Mouse (Mus musculus) hindbrain, embryonic 13.5 days (tissue): Measurements from ENCODE around the gene Poc1a. TPM values are rescaled to one million over a fixed set of nuclear protein-coding genes. Genes with fewer than 3 reads are reported as not detected.

ENCODE experiments used
- ATAC-seq: fragments of 200-750 bp; cut with Nextera tagmentation; 2 replicates; pipeline ENCODE4 v1.8.0; 2017; ENCODE audit warnings: moderate TSS enrichment; ENCODE audit not compliant: low FRiP score
- H3K27ac ChIP-seq: fragments of 300-500 bp; sonication (generic); 2 replicates; pipeline ENCODE4 v1.5.1; 2015; ENCODE audit warnings: inconsistent platforms, mild to moderate bottlenecking, moderate library complexity
- H3K27me3 ChIP-seq: fragments of 300-500 bp; sonication (generic); 2 replicates; pipeline ENCODE4 v1.6.1; 2015; ENCODE audit warnings: mild to moderate bottlenecking, inconsistent platforms
- H3K36me3 ChIP-seq: fragments of 300-500 bp; sonication (generic); 2 replicates; pipeline ENCODE4 v1.6.1; 2015; ENCODE audit warnings: mild to moderate bottlenecking, inconsistent platforms
- H3K4me1 ChIP-seq: fragments of 300-500 bp; sonication (generic); replicated peaks from 2 replicates; pipeline ENCODE4 v1.6.1; 2015; ENCODE audit warnings: inconsistent platforms
- H3K4me2 ChIP-seq: fragments of 300-500 bp; sonication (generic); 2 replicates; pipeline ENCODE4 v1.6.1; 2015; ENCODE audit warnings: inconsistent platforms, mild to moderate bottlenecking, moderate library complexity
- H3K4me3 ChIP-seq: fragments of 300-500 bp; sonication (generic); 2 replicates; pipeline ENCODE4 v1.5.1; 2015; ENCODE audit warnings: mild to moderate bottlenecking, inconsistent platforms
- H3K9ac ChIP-seq: fragments of 300-500 bp; sonication (generic); 2 replicates; pipeline ENCODE4 v1.6.1; 2015; ENCODE audit warnings: mild to moderate bottlenecking, inconsistent platforms
- H3K9me3 ChIP-seq: fragments of 300-500 bp; sonication (generic); 2 replicates; pipeline ENCODE4 v1.6.1; 2016; ENCODE audit warnings: inconsistent platforms
- WGBS: fragments of 180-500 bp; shearing (Covaris S2); methylation state at CpG from one replicate; pipeline ENCODE4 v1.1.7; 2015; 5-methylcytosine and 5-hydroxymethylcytosine counted together
- polyA plus RNA-seq: library from polyadenylated mRNA; unstranded; fragments of >200 nt; fragmentation: Nextera tagmentation; extraction: Ambion mirVana; gene quantifications from 2 replicates; pipeline ENCODE4 v1.2.1, GENCODE M21; 2015

The Poc1a gene
- polyA plus RNA-seq, 1 experiment from 2014 or later = 8.9 TPM

DNA sequence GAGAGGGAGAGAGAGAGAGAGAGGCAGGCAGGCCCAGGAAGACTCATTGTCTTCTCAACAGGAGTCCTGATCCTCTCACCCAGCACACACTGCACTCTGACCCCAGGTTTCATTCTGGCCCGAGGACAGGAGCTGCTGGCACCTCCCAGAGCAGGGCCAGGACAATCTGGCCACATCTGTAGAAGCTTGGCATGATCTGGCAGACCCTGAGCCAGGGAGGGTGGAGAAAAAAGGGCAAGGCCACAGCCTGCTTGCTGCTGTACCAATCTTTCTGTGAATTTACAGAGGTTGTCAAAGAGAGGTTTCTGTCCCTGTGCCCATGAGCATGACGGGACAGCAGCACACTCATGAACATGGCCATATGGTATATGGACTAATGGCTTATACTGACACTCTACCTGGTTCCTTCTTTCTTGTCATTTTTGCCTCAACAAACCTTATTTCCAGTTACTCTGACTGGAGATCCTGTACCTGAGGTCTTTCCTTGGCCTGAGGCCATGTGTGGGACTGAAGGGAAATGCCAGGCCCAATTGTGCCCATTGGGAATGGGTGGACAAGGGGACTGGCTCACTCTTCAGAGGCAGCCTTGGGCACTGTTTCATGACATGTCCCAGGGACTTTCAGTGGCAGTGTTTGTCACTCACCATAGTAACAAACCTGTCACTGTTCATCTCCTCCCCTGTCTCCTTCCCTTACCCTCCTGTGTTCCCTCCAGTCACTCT, 13.8 kb upstream of the Poc1a start:
- peaks cover 24% of the 10 kb centered on the region for H3K4me1 ChIP-seq
- H3K36me3 ChIP-seq = no peaks in the 10 kb centered on the region
- no peak for ATAC-seq
- H3K4me3 ChIP-seq = no peak overlapping the region
- no peak overlapping the region for H3K4me2 ChIP-seq
- 62% methylated on average over 2 of the region's 2 CpGs for WGBS
- no peaks in the 10 kb centered on the region for H3K9me3 ChIP-seq
- no peaks in the 10 kb centered on the region for H3K27me3 ChIP-seq
- no peak overlapping the region for H3K27ac ChIP-seq
- no peak overlapping the region for H3K9ac ChIP-seq

DNA sequence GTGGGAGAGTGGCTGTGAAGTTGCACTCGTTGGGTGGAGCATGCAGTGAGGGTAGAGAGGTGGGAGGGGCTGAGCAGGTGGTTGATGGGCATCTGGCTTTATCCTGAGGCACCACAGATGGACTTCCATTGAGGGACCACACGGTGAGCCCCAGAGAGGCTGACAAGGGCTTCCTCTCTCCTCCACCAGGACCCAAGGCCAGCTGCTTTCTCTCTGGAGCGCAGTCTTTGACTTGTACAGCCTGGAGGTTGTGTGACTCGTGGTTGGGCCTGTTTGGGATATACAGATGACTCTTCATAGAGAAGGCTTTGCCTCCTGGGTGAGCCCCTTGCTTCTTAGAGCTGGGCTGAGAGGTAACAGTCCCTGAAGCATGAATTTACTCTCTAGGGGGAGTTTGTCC, 12.4 kb upstream of the Poc1a start:
- Histone ChIP-seq H3K9me3 (no peaks in the 10 kb centered on the region), H3K9ac (0 out of 2 replicates have a peak overlapping the region, but pooled peaks have one; percentile 6), H3K4me1 (peaks cover 24% of the 10 kb centered on the region), H3K36me3 (no peaks in the 10 kb centered on the region), H3K27me3 (no peaks in the 10 kb centered on the region), H3K4me3 (no peak overlapping the region), H3K4me2 (no peak overlapping the region), H3K27ac (no peak overlapping the region)
- 44% methylated on average over 4 of the region's 4 CpGs for WGBS
- ATAC-seq = no peak

DNA sequence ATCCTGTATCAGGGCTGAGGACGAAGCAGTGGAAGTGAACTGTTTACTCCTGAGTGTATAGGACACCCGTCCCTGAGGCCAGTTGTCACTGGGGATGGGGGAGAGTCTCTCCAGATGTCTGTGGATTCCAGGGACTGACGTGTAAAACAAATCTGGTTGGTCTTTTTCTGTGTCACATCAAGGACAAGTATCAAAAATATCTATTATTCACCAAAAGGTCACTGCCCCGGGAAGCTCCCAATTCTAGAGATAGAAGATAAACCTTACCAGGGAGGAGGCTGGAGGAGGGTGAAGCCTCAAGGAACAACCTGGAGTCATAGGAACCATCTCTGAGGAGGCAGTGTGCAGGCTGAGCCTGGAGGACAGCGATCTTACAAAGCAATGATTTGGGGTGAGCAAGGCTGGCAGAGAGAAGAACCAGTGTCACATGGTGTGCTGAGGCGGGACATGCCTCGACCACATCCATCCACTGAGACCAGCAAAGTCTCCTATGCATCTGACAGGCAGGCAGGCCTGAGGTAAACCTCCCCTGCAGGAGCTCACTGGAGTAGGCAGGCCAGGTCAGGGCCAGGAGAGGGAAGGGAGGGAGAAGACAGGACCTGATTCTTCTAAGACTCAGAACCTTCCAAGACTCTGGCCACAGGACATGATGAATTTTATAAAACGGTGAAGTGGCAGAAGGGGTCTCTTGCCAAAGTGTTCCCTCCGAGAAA, 11.6 kb upstream of the Poc1a start:
- H3K27me3 ChIP-seq = no peaks in the 10 kb centered on the region
- no peak overlapping the region for H3K4me2 ChIP-seq
- H3K9me3 ChIP-seq = no peaks in the 10 kb centered on the region
- H3K9ac ChIP-seq = no peak overlapping the region
- WGBS = 65% methylated on average over 9 of the region's 9 CpGs
- peaks cover 24% of the 10 kb centered on the region for H3K4me1 ChIP-seq
- peak; percentile 33; the same call in 1 of the 2 replicates for ATAC-seq
- peak overlapping the region; percentile 76 for H3K27ac ChIP-seq
- no peak overlapping the region for H3K4me3 ChIP-seq
- no peaks in the 10 kb centered on the region for H3K36me3 ChIP-seq

DNA sequence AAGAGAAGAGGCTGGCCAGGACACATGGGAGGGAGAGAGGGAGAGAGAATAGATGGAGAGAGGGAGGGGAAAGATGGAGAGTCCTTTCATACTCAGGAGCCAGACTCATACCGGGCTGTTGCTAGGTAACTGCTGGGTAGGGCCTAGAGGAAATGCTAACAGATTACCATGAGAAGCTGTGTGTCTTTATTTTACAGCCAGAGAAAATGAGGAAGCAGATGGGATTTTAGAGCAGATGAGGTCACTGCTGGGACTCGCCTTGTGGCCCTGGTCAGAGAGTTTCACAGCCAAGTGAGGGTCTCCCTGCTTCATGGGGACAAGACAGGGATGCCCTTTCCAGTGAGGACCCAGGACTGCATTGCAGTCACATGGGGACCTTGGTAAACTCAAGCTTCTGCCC, 11.0 kb upstream of the Poc1a start:
- 21% methylated on average over 2 of the region's 2 CpGs for WGBS
- Histone ChIP-seq H3K27ac (peak overlapping the region; percentile 76), H3K36me3 (no peaks in the 10 kb centered on the region), H3K27me3 (no peaks in the 10 kb centered on the region), H3K4me1 (peaks cover 24% of the 10 kb centered on the region), H3K4me3 (no peak overlapping the region), H3K4me2 (no peak overlapping the region), H3K9me3 (no peaks in the 10 kb centered on the region), H3K9ac (peak overlapping the region; percentile 35; the same call in 1 of the 2 replicates)
- ATAC-seq = peak; percentile 79

DNA sequence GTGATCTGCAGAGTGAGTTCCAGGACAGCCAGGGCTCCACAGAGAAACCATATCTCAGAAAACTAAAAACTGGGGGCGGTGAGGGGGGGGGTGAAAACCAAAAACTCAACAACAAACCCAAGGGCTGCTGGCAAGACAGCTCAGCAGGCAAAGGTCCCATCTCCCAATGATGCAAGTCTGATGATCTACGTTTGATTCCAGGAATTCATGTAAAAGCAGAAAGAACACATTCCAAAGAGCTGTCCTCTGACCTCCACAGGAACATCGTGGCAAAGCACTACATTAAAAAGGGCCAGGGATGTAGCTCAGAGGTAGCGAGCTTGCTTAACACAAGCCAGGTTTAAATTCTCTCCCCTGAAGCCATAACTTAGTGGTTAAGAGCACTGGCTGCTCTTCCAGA, 10.2 kb upstream of the Poc1a start:
- H3K4me3 ChIP-seq = no peak overlapping the region
- no peaks in the 10 kb centered on the region for H3K27me3 ChIP-seq
- H3K9me3 ChIP-seq = no peaks in the 10 kb centered on the region
- ATAC-seq = no peak
- H3K4me1 ChIP-seq = peaks cover 24% of the 10 kb centered on the region
- H3K27ac ChIP-seq = no peak overlapping the region; the same call in 1 of the 2 replicates
- H3K9ac ChIP-seq = no peak overlapping the region
- H3K36me3 ChIP-seq = no peaks in the 10 kb centered on the region
- whole genome bisulfite sequencing = 83% methylated on average over 4 of the region's 4 CpGs
- no peak overlapping the region for H3K4me2 ChIP-seq

DNA sequence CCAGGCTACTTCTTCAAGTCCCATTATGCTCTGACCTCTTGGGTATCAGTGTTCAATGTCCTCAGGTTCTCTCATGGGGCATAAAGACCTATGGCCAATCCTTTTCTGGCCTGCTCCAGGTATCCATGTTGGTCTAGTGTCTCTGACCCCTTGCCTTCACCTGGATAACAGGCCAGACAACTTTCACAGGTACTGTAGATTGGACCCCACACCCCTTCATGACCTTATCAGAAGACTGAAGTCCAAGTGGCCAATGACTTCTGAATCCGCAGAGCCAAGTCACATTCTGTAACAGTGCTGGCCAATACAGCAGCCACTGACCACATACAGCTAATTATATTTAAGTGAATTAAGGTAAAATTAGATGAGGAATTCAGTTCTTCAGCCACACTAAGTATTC, 8.6 kb upstream of the Poc1a start:
- no peak overlapping the region for H3K9ac ChIP-seq
- no peak overlapping the region for H3K4me3 ChIP-seq
- WGBS = 100% methylated on average over 1 of the region's 1 CpGs
- no peaks in the 10 kb centered on the region for H3K27me3 ChIP-seq
- H3K4me2 ChIP-seq = no peak overlapping the region
- H3K36me3 ChIP-seq = no peaks in the 10 kb centered on the region
- no peak overlapping the region for H3K27ac ChIP-seq
- peaks cover 24% of the 10 kb centered on the region for H3K4me1 ChIP-seq
- H3K9me3 ChIP-seq = no peaks in the 10 kb centered on the region
- no peak for ATAC-seq

DNA sequence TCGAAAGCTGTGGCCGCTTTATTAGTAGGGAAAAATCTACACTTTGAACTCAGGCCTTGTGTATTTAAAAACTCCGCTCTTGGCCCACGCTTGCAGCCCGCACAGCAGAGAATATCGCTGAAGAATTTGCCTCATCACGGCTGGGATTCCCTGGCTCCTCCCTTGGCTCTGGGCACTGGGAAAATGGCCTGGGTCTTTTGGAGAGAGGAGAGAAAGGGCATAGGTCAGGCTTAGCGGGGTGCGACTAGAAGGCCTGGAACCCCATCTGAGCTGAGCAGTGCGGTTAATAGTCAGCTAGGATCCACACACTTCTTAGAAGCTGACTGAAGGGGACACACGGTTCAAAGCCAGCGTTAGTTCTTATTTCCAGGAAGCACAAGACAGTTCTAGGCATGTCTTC, 7.6 kb upstream of the Poc1a start:
- H3K4me1 ChIP-seq = peaks cover 22% of the 10 kb centered on the region
- 86% methylated on average over 12 of the region's 12 CpGs for WGBS

DNA sequence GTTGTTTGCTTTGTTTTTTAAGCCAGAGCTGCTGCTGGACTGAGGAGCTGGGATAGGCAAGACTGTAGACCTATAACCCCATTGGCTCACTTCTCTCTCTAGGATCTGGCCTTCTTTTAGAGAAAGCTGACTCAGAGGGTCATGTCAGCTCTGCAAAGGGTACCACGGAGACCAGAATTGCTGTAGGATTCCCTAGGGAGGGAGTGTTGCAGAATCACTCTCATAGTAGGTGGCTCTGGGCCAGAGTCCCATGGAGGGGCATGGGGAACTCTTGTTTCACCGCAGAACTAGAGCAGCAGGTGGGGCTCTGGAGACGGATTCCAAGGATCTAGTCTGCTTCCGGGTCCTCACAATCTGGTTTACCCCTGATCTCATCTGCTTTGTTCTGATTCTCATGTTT, 7.1 kb upstream of the Poc1a start:
- Histone ChIP-seq H3K27me3 (no peaks in the 10 kb centered on the region), H3K4me1 (peaks cover 17% of the 10 kb centered on the region), H3K27ac (no peak overlapping the region), H3K36me3 (no peaks in the 10 kb centered on the region), H3K9me3 (no peaks in the 10 kb centered on the region), H3K4me2 (no peak overlapping the region), H3K9ac (no peak overlapping the region), H3K4me3 (no peak overlapping the region)
- WGBS = 67% methylated on average over 4 of the region's 4 CpGs
- no peak for ATAC-seq

More for the DNA sequence above, 7.6 kb upstream of the Poc1a start:
- Histone ChIP-seq H3K4me3 (no peak overlapping the region), H3K27me3 (no peaks in the 10 kb centered on the region), H3K9ac (no peak overlapping the region), H3K27ac (no peak overlapping the region), H3K4me2 (no peak overlapping the region), H3K36me3 (no peaks in the 10 kb centered on the region), H3K9me3 (no peaks in the 10 kb centered on the region)
- ATAC-seq = no peak

DNA sequence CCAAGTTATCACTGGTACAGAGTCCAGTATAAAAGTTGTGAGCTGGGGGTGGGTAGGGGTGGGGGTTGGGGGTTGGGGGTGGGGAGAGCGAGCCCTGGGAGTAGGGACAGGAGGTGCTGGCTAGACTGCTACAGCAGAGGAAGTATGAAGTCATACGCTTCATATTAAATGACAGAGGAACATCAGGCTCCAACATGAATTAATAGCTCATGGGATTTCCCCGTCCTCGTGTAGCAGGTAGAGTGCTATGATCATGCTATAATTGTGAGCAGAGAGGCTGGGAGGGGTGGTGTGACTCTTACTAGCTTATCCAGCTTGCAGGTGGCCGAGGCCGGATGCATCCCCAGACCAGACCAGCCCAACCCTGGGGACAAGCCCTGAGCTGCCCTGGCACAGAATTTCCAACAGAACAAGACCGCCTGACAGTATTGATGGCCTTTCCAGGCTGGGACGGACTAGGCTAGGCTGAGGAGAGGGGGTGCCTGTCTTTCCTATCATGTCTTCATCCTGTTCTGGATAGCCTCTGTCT, 6.1 kb upstream of the Poc1a start:
- no peak overlapping the region for H3K27ac ChIP-seq
- H3K9me3 ChIP-seq = no peaks in the 10 kb centered on the region
- peaks cover 9% of the 10 kb centered on the region for H3K4me1 ChIP-seq
- no peak overlapping the region for H3K4me2 ChIP-seq
- no peak overlapping the region for H3K9ac ChIP-seq
- 87% methylated on average over 8 of the region's 8 CpGs for WGBS
- no peaks in the 10 kb centered on the region for H3K27me3 ChIP-seq
- no peak for ATAC-seq
- H3K4me3 ChIP-seq = no peak overlapping the region
- H3K36me3 ChIP-seq = no peaks in the 10 kb centered on the region

DNA sequence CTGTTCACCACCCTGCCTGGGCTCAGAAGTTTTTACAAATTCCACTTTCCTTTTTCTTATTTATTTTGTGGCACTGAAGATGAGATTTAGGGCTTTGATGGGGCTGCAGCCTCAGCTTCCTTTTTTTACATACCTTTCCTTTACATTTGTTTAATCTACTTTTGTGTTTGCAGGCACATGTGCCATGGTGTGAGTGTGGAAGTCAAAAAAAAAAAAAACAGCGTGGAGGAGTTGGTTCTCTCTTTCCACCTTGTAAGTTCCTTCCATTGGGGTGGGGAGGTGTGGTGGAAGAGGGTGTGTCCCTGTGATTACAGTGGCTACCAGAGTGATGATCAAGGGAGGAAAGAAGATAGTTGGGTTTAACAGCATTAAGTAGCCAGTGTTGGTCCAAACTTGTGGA, 5.1 kb upstream of the Poc1a start:
- no peak overlapping the region for H3K4me2 ChIP-seq
- 81% methylated on average over 1 of the region's 1 CpGs for WGBS
- no peaks in the 10 kb centered on the region for H3K27me3 ChIP-seq
- no peak overlapping the region for H3K9ac ChIP-seq
- no peak for ATAC-seq
- no peak overlapping the region for H3K4me3 ChIP-seq
- H3K9me3 ChIP-seq = no peaks in the 10 kb centered on the region
- no peaks in the 10 kb centered on the region for H3K36me3 ChIP-seq
- H3K27ac ChIP-seq = no peak overlapping the region
- H3K4me1 ChIP-seq = peaks cover 9% of the 10 kb centered on the region

DNA sequence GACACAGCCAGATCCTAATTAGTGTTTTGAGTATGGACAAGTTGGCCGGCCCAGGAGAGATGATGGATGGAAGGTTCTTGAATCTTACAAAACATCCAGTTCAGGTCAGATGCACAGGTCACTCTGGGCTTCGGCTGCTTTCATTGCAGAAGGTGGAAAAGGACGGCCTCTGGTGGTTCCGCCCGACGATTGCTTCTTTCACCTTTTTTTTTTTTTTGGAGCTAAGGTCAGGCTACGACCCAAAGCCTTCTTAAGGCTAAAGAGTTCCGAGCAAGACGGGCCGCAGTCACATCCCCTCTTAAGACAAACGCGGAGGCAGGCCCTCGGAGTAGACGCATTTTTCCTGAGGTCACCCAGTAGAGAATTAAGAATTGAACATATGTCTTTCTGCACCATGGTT, 475 bp upstream of the Poc1a start:
- peaks cover 9% of the 10 kb centered on the region; the same call in 1 of the 2 replicates for H3K36me3 ChIP-seq
- H3K27me3 ChIP-seq = no peaks in the 10 kb centered on the region
- peaks cover 18% of the 10 kb centered on the region for H3K4me1 ChIP-seq
- H3K9ac ChIP-seq = peak overlapping the region; percentile 70
- peak overlapping the region; percentile 83 for H3K27ac ChIP-seq
- peak; percentile 43 for ATAC-seq
- H3K4me3 ChIP-seq = peak overlapping the region; percentile 49
- peak overlapping the region; percentile 85 for H3K4me2 ChIP-seq
- no peaks in the 10 kb centered on the region for H3K9me3 ChIP-seq
- under 1% methylated on average over 14 of the region's 14 CpGs for WGBS

DNA sequence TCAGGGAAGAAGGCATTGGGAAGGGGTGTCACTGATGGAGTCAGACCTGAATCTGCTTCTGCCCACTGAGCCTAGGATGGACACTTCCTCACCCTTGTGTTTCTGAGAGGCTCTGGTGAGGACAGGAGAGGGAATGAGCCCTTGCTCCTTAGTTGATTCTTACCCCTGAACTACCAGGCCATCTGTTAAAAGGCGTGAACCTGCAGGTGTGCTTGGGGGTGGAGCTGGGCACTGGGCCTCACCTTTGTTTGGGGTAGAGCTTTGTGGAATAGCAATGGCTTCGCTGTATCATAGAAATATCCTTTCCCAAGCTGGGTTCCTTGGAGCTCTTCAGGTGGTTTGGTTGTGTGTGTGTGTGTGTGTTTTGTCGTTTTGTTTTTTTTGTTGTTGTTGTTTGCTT, 1.2 kb downstream of the Poc1a start:
- Histone ChIP-seq H3K27me3 (no peaks in the 10 kb centered on the region), H3K9me3 (no peaks in the 10 kb centered on the region), H3K4me2 (peak overlapping the region; percentile 85), H3K4me1 (peaks cover 18% of the 10 kb centered on the region), H3K36me3 (peaks cover 17% of the 10 kb centered on the region; the same call in 1 of the 2 replicates), H3K9ac (peak overlapping the region; percentile 69; the same call in 1 of the 2 replicates), H3K27ac (no peak overlapping the region), H3K4me3 (peak overlapping the region; percentile 49; the same call in 1 of the 2 replicates)
- ATAC-seq = no peak
- 77% methylated on average over 3 of the region's 3 CpGs for WGBS
